8 mouse cellular contexts compared by ENCODE assay signal in the genomic region with DNA sequence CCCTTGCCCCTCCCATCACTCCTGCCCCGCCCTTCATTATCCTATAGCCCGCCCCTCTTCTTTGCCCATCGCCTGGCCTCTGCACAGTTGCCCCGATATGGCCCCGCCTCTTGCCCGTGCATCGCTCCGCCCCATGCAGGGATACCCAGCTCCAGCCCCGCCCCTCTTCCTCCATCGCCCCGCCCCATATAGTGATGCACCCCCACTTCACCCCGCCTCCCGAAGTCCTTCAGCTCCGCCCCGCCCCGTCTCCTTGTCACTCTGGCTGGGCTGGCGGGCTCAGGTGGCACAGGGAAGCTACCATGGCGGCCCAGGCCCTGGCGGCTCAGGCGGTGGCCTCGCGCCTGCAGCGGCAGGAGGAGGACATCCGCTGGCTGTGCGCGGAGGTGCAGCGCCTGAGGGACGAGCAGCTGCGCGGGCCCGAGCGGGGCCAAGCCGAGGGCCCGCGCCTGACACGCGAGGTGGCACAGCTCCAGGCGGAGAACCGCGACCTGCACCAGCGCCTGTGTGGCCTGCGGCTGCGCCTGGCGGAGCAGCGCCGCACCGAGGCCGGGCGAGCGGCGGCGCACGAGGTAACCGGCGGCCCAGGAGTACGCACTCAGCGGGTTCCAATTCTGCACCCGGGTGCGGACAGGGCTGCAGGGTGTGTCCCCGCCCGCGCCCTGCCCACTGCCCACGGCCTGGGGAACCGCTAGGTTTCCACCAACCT. TPM values are rescaled to one million over a fixed set of nuclear protein-coding genes. Genes with fewer than 3 reads are reported as not detected.
DNase-seq lines count a peak whose midpoint lies in the region; ATAC-seq and TF ChIP-seq lines count a peak whose summit lies in the region.

Gene Tarsl2, plus strand, starts transcription at position 256 of the 709 bp plus-strand sequence.

- no peaks in the 10 kb centered on the region for H3K27me3 ChIP-seq in megakaryocyte, embryonic 14.5 days (replicated peaks)

- TF ChIP-seq CTCF in cortical plate, adult 2 months (IDR thresholded peaks at IDR 0.05; ENCODE audit: extremely low read depth, insufficient read depth, low read length): 0 out of 2 replicates have a peak, but pooled peaks have one; percentile 7

- peaks cover 2% of the 10 kb centered on the region; the same call in 1 of the 2 replicates for H3K4me1 ChIP-seq in cortical plate, adult 2 months (ENCODE audit: control insufficient read depth, insufficient read depth, low read length)
- H3K4me1 ChIP-seq in megakaryocyte, embryonic 14.5 days: peaks cover 41% of the 10 kb centered on the region

- peak; percentile 44; the same call in 1 of the 2 replicates for TF ChIP-seq POLR2A in cortical plate, adult 2 months (IDR thresholded peaks at IDR 0.05; ENCODE audit: extremely low read depth, insufficient read depth, low read length)

- 0 out of 2 replicates have a peak, but pooled peaks cover 3% of the 10 kb centered on the region for H3K9me3 ChIP-seq in megakaryocyte, embryonic 14.5 days

- ATAC-seq in activated CD4-positive, CD25-positive, alpha-beta regulatory T cell, adult 4 months: peak; percentile 88

- DNase-seq in gastrocnemius, adult 8-10 months (ENCODE audit: low spot score in 2 of 2): peak; percentile 92 to 95
- DNase-seq in hindlimb bud, embryonic 11.5 days (ENCODE audit: extremely low spot score, low read depth, low spot score): peak; percentile 56
- peak; percentile 86 to 94 for DNase-seq in left cerebral cortex, adult 8-10 months (ENCODE audit: low spot score in 2 of 2)
- peak; percentile 97 for DNase-seq in right cerebral cortex, postnatal 10 days (ENCODE audit: low spot score in 2 of 2)
- peak; percentile 90 for DNase-seq in urinary bladder, postnatal 25 days (ENCODE audit: low spot score)

- peaks cover 32% of the 10 kb centered on the region for H3K36me3 ChIP-seq in megakaryocyte, embryonic 14.5 days (replicated peaks; ENCODE audit: low read length)

- H3K27ac ChIP-seq in cortical plate, adult 2 months (ENCODE audit: insufficient read depth, low read length): peak within 1 kb of the TSS; percentile 69

- peak within 1 kb of the TSS; percentile 46 for H3K4me3 ChIP-seq in cortical plate, adult 2 months (ENCODE audit: insufficient read depth, low read length)
- H3K4me3 ChIP-seq in megakaryocyte, embryonic 14.5 days (replicated peaks): peak within 1 kb of the TSS; percentile 92

RNA-seq across cellular contexts. Expression of gene Tarsl2, which starts in this region (rescaled TPM):
- polyA plus RNA-seq in activated CD4-positive, CD25-positive, alpha-beta regulatory T cell, adult 4 months (2017; shearing (Covaris generic)): 1 to 10 TPM; 1.9 to 4.1 TPM
- 21.7 and 22.0 TPM in 2 replicates for polyA plus RNA-seq in cortical plate, adult 2 months (2012; rRNA removed)
- 10 to 100 TPM; 56.4 to 61.0 (median 58.0) TPM for total RNA-seq in gastrocnemius, adult 8-10 months (2022)
- 10 to 100 TPM; 40.1 to 41.8 (median 40.6) TPM for total RNA-seq in left cerebral cortex, adult 8-10 months (2022)
- 1.2 and 2.3 TPM in 2 replicates for polyA plus RNA-seq in megakaryocyte, embryonic 14.5 days (2012; ENCODE audit: insufficient read depth, low replicate concordance)

Comparison
In these comparisons a context has a peak if more than half of its experiments do, and no peak if none do; other contexts are left out.
1. Peak in every context shown above with its lines: DNase-seq, ATAC-seq, H3K4me3 ChIP-seq and H3K27ac ChIP-seq.